In the genomic region with DNA sequence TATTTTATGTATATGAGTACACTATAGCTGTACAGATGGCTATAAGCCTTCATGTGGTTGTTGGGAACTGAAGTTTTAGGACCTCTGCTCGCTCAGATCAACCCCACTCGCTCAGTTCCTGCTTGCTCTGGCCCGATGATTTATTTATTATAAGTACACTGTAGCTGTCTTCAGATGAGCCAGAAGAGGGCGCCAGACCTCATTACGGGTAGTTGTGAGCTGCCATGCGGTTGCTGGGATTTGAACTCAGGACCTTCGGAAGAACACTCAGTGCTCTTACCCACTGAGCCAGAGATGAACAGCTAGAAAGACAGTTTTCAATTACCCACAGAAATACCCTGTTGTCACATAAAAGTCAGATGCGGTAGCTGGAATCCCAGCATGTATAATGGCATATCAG, we compare ENCODE assay signal across 12 mouse cellular contexts. TPM values are rescaled to one million over a fixed set of nuclear protein-coding genes. Genes with fewer than 3 reads are reported as not detected.
DNase-seq lines count a peak whose midpoint lies in the region; ATAC-seq and TF ChIP-seq lines count a peak whose summit lies in the region.
"Had no signal": no experiment of that assay in that cellular context is flagged by ENCODE, and none has a peak within 500 bp of the region (broad histone marks: within the 10 kb centered on the region; RNA-seq: fewer than 3 reads in every experiment).

No protein-coding gene starts in this region.

- peak; percentile 13; the same call in 1 of the 2 replicates for TF ChIP-seq CTCF in hindbrain, postnatal 0 days (IDR thresholded peaks at IDR 0.05; ENCODE audit: low read depth)
- peak; percentile 45; the same call in 1 of the 2 replicates for TF ChIP-seq CTCF in small intestine, adult 2 months (IDR thresholded peaks at IDR 0.05; ENCODE audit: extremely low read depth, insufficient read length, insufficient replicate concordance, low read depth, low read length)

- ATAC-seq in hindbrain, postnatal 0 days, result no peak
- ATAC-seq in hindbrain, embryonic 14.5 days (ENCODE audit: low FRiP score), result no peak

- no peak overlapping the region for H3K9ac ChIP-seq in hindbrain, postnatal 0 days (replicated peaks; ENCODE audit: low read length)
- no peak overlapping the region for H3K9ac ChIP-seq in hindbrain, embryonic 14.5 days
- H3K9ac ChIP-seq: heart, embryonic 13.5 days had no signal

- H3K36me3 ChIP-seq in hindbrain, postnatal 0 days (ENCODE audit: insufficient read depth, low read length), result no peaks in the 10 kb centered on the region
- no peaks in the 10 kb centered on the region for H3K36me3 ChIP-seq in hindbrain, embryonic 14.5 days (replicated peaks; ENCODE audit: control insufficient read depth, insufficient read depth)
- no peaks in the 10 kb centered on the region for H3K36me3 ChIP-seq in small intestine, adult 2 months (ENCODE audit: control insufficient read depth, insufficient read depth, low read length)
- H3K36me3 ChIP-seq: heart, embryonic 13.5 days had no signal

- H3K27me3 ChIP-seq in hindbrain, postnatal 0 days (ENCODE audit: insufficient read depth, low read length), result no peaks in the 10 kb centered on the region
- H3K27me3 ChIP-seq in hindbrain, embryonic 14.5 days (ENCODE audit: control insufficient read depth, insufficient read depth, low read length), result no peaks in the 10 kb centered on the region
- H3K27me3 ChIP-seq in small intestine, adult 2 months (ENCODE audit: control insufficient read depth, insufficient read depth, low read length), result no peaks in the 10 kb centered on the region
- H3K27me3 ChIP-seq: heart, embryonic 13.5 days had no signal

- WGBS in hindbrain, postnatal 0 days, result 91% methylated on average over 8 of the region's 8 CpGs
- WGBS in hindbrain, embryonic 14.5 days, result 93% methylated on average over 8 of the region's 8 CpGs
- WGBS in small intestine, adult 2 months, result 85% methylated on average over 8 of the region's 8 CpGs

- H3K4me3 ChIP-seq in hindbrain, postnatal 0 days (ENCODE audit: low read length), result no peak overlapping the region
- H3K4me3 ChIP-seq in hindbrain, embryonic 14.5 days (replicated peaks; ENCODE audit: low read length), result no peak overlapping the region
- H3K4me3 ChIP-seq in small intestine, adult 2 months (ENCODE audit: low read depth, low read length), result no peak overlapping the region
- H3K4me3 ChIP-seq: forebrain, embryonic 10.5 days; heart, embryonic 13.5 days had no signal

- no peaks in the 10 kb centered on the region for H3K9me3 ChIP-seq in hindbrain, postnatal 0 days (ENCODE audit: low read length)
- H3K9me3 ChIP-seq in hindbrain, embryonic 14.5 days (ENCODE audit: control insufficient read depth, low read length), result no peaks in the 10 kb centered on the region
- H3K9me3 ChIP-seq: forebrain, embryonic 10.5 days; heart, embryonic 13.5 days had no signal

- DNase-seq in hindbrain, postnatal 0 days (ENCODE audit: low spot score), result no peak
- no peak for DNase-seq in hindbrain, embryonic 14.5 days (ENCODE audit: low spot score)
- peak; percentile 53 for DNase-seq in B cell, adult 2 months
- peak; percentile 79 for DNase-seq in ZHBTc4 (ENCODE audit: low read depth, low spot score)
- no peak for DNase-seq in cerebellum, adult 18-20 months
- DNase-seq in frontal cortex, postnatal 36 days (ENCODE audit: low spot score in 2 of 2), result no peak
- DNase-seq in layer of hippocampus, adult 9-10 months (ENCODE audit: low spot score), result no peak
- DNase-seq: kidney, adult 8-10 months; midbrain, embryonic 14.5 days had no signal

- no peak overlapping the region for H3K4me2 ChIP-seq in hindbrain, postnatal 0 days (ENCODE audit: low read depth, low read length)
- no peak overlapping the region for H3K4me2 ChIP-seq in hindbrain, embryonic 14.5 days (replicated peaks)
- H3K4me2 ChIP-seq: heart, embryonic 13.5 days had no signal

- H3K4me1 ChIP-seq in hindbrain, postnatal 0 days (ENCODE audit: insufficient read depth, low read length), result peaks cover 5% of the 10 kb centered on the region; the same call in 1 of the 2 replicates
- peaks cover 12% of the 10 kb centered on the region; the same call in 1 of the 2 replicates for H3K4me1 ChIP-seq in hindbrain, embryonic 14.5 days (replicated peaks; ENCODE audit: control insufficient read depth, insufficient read depth, low read length)
- H3K4me1 ChIP-seq in small intestine, adult 2 months (ENCODE audit: control insufficient read depth, insufficient read depth, insufficient read length, low read length), result no peaks in the 10 kb centered on the region

- H3K27ac ChIP-seq in hindbrain, postnatal 0 days, result no peak overlapping the region
- no peak overlapping the region for H3K27ac ChIP-seq in hindbrain, embryonic 14.5 days
- no peak overlapping the region for H3K27ac ChIP-seq in small intestine, adult 2 months (ENCODE audit: insufficient read depth, low read depth, low read length)
- H3K27ac ChIP-seq: forebrain, embryonic 10.5 days; heart, embryonic 13.5 days had no signal

- no peak for TF ChIP-seq POLR2A in small intestine, adult 2 months (IDR thresholded peaks at IDR 0.05; ENCODE audit: low read depth, low read length)

RNA-seq across cellular contexts. Expression of gene Zfp654, which starts 5.5 kb away (rescaled TPM):
- 7.3 and 9.4 TPM in 2 replicates for total RNA-seq in hindbrain, postnatal 0 days (2014; rRNA removed)
- polyA plus RNA-seq in hindbrain, postnatal 0 days (2015; fragmentation: Nextera tagmentation; extraction: Ambion mirVana), result 2.6 and 3.0 TPM in 2 replicates
- polyA plus RNA-seq in hindbrain, embryonic 14.5 days (2014; fragmentation: Nextera tagmentation; extraction: Ambion mirVana), result 8.2 and 9.5 TPM in 2 replicates
- polyA plus RNA-seq in small intestine, adult 2 months (2012; rRNA removed), result 0.18 and 0.37 TPM in 2 replicates

RNA-seq across cellular contexts. Expression of gene Cggbp1, which starts 5.8 kb away (rescaled TPM):
- 53.0 and 54.4 TPM in 2 replicates for total RNA-seq in hindbrain, postnatal 0 days (2014; rRNA removed)
- polyA plus RNA-seq in hindbrain, postnatal 0 days (2015; fragmentation: Nextera tagmentation; extraction: Ambion mirVana), result 46.2 and 47.1 TPM in 2 replicates
- 86.9 and 103 TPM in 2 replicates for polyA plus RNA-seq in hindbrain, embryonic 14.5 days (2014; fragmentation: Nextera tagmentation; extraction: Ambion mirVana)
- polyA plus RNA-seq in small intestine, adult 2 months (2012; rRNA removed), result 1.6 and 3.8 TPM in 2 replicates

Comparison
In these comparisons a context has a peak if more than half of its experiments do, and no peak if none do; other contexts are left out.
1. DNase-seq: peak in B cell, adult 2 months (2 of 2) and ZHBTc4 (single experiment); none in hindbrain, postnatal 0 days (single experiment), hindbrain, embryonic 14.5 days (single experiment), cerebellum, adult 18-20 months (0 of 2), frontal cortex, postnatal 36 days (0 of 2) and layer of hippocampus, adult 9-10 months (single experiment).